Mouse (Mus musculus): Measurements from ENCODE around the gene Gm12790.
A peak's percentile ranks its signal among the peaks of the same experiment; 100 is the strongest.
"Not testable (repeated sequence)": the region's sequence is repeated elsewhere in the genome, so short reads cannot be mapped to it uniquely, and the experiment has no call there.

Gene Gm12790

GRCm38 (mm10) chr4:101980949-101981348, at the start of gene Gm12790:
Gm12790 (minus strand) TSS chr4:101981049.
- not testable (repeated sequence) for DNase-seq (ENCODE audit: low read depth, low spot score)

- DNase-seq (ENCODE audit: low read depth, low spot score) = no peak
Measured at GRCm38 (mm10) chr4:102026619-102027018, 45.8 kb upstream of the Gm12790 start.

GRCm38 (mm10) chr4:101998267-101998922, 17.5 kb upstream of the Gm12790 start:
- DNase-seq (ENCODE audit: low read depth, low spot score) = peak; percentile 84

DNA sequence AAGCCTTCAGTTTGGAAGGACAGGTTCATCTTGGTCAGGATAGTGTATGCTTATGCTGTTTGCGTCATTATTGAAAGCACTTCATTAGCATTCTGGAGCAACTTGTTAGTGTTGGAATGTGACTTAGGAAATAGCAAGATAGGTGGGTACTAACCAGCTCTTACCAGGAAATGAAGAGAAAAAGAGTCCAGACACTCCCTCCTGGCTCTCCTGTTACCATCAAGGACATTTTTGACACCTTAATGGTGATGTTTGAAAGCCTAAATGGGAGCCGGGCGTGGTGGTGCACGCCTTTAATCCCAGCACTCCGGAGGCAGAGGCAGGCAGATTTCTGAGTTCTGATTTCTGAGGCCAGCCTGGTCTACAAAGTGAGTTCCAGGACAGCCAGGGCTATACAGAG, 16.6 kb upstream of the Gm12790 start:
- peak; percentile 58 for DNase-seq (ENCODE audit: low read depth, low spot score)

DNA sequence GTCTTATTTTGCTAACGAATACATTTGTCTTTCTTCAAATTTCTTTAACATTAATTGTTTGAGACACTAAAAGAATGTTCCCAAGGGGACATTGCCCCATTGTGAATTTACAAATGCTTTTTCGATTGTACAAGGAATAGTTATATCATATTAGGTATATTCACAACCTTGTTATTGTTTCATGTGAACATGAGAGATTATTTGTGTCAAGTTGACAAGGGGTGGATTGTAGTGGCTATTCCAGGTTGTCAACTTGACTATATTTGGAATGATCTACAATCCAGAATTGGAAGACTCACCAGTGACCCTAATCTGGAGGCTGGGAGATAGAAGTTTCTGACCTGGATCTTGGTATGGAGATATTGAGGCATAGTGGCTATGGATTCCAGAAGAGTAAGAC, 5.5 kb upstream of the Gm12790 start, which contains the start of gene Gm12789:
Gene Gm12789, plus strand, starts transcription at position 301 of the 400 bp plus-strand sequence.
- DNase-seq (ENCODE audit: low read depth, low spot score) = not testable (repeated sequence)

- DNase-seq (ENCODE audit: low read depth, low spot score) = no peak
Measured at GRCm38 (mm10) chr4:101985678-101986077, 4.8 kb upstream of the Gm12790 start.

- not testable (repeated sequence) for DNase-seq (ENCODE audit: low read depth, low spot score)
Measured at GRCm38 (mm10) chr4:101940107-101940506, 40.7 kb downstream of the Gm12790 start, which contains the start of gene Gm12794. Gm12794 (plus strand) TSS chr4:101940407.

Data from ES-CJ7 (cell line).